Mouse (Mus musculus) lung, adult 10 weeks (tissue): Measurements from ENCODE around the gene Vmn1r191. TPM values are rescaled to one million over a fixed set of nuclear protein-coding genes. Genes with fewer than 3 reads are reported as not detected.

Experiments
- polyA plus RNA-seq: library from polyadenylated mRNA; stranded (reverse); fragments of 350-450 nt; fragmentation: Illumina TruSeq; extraction: RNeasy Lipid Tissue Mini Kit (QIAGEN cat#74804); gene quantifications from one replicate; pipeline ENCODE4 v1.2.3, GENCODE M21; 2014; ENCODE audit warnings: low read depth, low replicate concordance; ENCODE audit not compliant: insufficient read depth

Vmn1r191 gene
- polyA plus RNA-seq: not detected

GRCm38 (mm10) chr13:22183869-22184268, at the start of gene Vmn1r191:
Gene Vmn1r191, minus strand, starts transcription at chr13:22183969.

DNA sequence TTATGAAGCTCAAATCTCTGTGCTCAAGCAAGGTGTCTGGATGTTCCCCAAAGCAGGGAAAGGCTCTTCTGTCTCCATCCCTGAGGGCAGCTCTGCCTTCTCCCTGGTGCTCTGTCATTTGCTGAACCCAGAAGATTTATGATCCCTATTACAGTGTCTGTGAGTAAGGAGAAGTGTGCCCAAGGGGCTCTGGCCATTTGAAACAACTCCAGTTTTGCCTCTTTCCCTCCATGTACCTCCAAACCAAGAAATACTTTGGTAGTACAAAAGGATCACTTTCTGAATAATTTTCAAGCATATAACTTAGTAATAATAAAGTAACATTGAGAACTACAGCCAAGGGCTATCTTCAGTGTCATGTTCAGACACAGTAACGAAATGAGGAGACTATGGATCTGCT, 39.3 kb upstream of the Vmn1r191 start, which contains the start of gene Vmn1r193:
Gene Vmn1r193 (minus strand): TSS at position 101 of the 400 bp plus-strand sequence.

GRCm38 (mm10) chr13:22191041-22191440, 7.3 kb upstream of the Vmn1r191 start, which contains the start of gene Vmn1r192:
Gene Vmn1r192, minus strand, starts transcription at chr13:22191141.

Other genes with a start within 250 kb of the Vmn1r191 start
- gene Zfp184, start 238.9 kb downstream of the Vmn1r191 start, polyA plus RNA-seq: 1.2 TPM
- not detected for gene Pom121l2, start 202.8 kb downstream of the Vmn1r191 start, polyA plus RNA-seq
- gene Prss16, start 174.2 kb downstream of the Vmn1r191 start, polyA plus RNA-seq: not detected
- gene Hist1h2ah, start 148.4 kb downstream of the Vmn1r191 start, polyA plus RNA-seq: not detected
- not detected for gene Hist1h2bk, start 148.1 kb downstream of the Vmn1r191 start, polyA plus RNA-seq
- 3.2 TPM for gene Hist1h4i, start 142.6 kb downstream of the Vmn1r191 start, polyA plus RNA-seq
- not detected for gene Hist1h2ag, start 141.0 kb downstream of the Vmn1r191 start, polyA plus RNA-seq
- gene Hist1h2bj, start 140.8 kb downstream of the Vmn1r191 start, polyA plus RNA-seq: not detected
- gene Vmn1r188, start 99.5 kb downstream of the Vmn1r191 start, polyA plus RNA-seq: not detected
- not detected for gene Vmn1r189, start 78.1 kb downstream of the Vmn1r191 start, polyA plus RNA-seq
- gene Vmn1r192, start 7.2 kb upstream of the Vmn1r191 start, polyA plus RNA-seq: not detected
- gene Vmn1r193, start 39.2 kb upstream of the Vmn1r191 start, polyA plus RNA-seq: not detected
- not detected for gene Vmn1r194, start 60.2 kb upstream of the Vmn1r191 start, polyA plus RNA-seq
- not detected for gene Vmn1r195, start 86.6 kb upstream of the Vmn1r191 start, polyA plus RNA-seq
- gene Vmn1r196, start 106.0 kb upstream of the Vmn1r191 start, polyA plus RNA-seq: not detected
- gene Vmn1r197, start 140.6 kb upstream of the Vmn1r191 start, polyA plus RNA-seq: not detected
- not detected for gene Vmn1r198, start 166.4 kb upstream of the Vmn1r191 start, polyA plus RNA-seq
- not detected for gene Vmn1r199, start 195.8 kb upstream of the Vmn1r191 start, polyA plus RNA-seq
- gene Vmn1r200, start 206.4 kb upstream of the Vmn1r191 start, polyA plus RNA-seq: not detected